Mouse (Mus musculus): ENCODE measurements around the gene Ypel2. TPM values are rescaled to one million over a fixed set of nuclear protein-coding genes. Genes with fewer than 3 reads are reported as not detected.

Gene Ypel2
- total and polyA plus RNA-seq, 2 experiments from 2014 or later, result 3.6 to 4.6 TPM

- Histone ChIP-seq H3K4me3 (ENCODE audit: low read length) (peak overlapping the region; percentile 34), H3K36me3 (ENCODE audit: insufficient read depth, low read length) (no peaks in the 10 kb centered on the region), H3K9me3 (ENCODE audit: low read length) (no peaks in the 10 kb centered on the region), H3K27ac (no peak overlapping the region), H3K9ac (replicated peaks; ENCODE audit: low read length) (peak overlapping the region; percentile 35; the same call in 1 of the 2 replicates), H3K4me2 (ENCODE audit: low read depth, low read length) (peak overlapping the region; percentile 66), H3K27me3 (ENCODE audit: insufficient read depth, low read length) (no peaks in the 10 kb centered on the region), H3K4me1 (ENCODE audit: insufficient read depth, low read length) (0 out of 2 replicates have a peak, but pooled peaks cover 3% of the 10 kb centered on the region)
- WGBS, result 5% methylated on average over 19 of the region's 19 CpGs
- TF ChIP-seq CTCF (IDR thresholded peaks at IDR 0.05; ENCODE audit: low read depth), result peak; percentile 96
- ATAC-seq (peak; percentile 80), DNase-seq (ENCODE audit: low spot score) (peak; percentile 87)
These were observed 99.3 kb downstream of the Ypel2 start for GRCm38 (mm10) chr11:86894171-86894577.

DNA sequence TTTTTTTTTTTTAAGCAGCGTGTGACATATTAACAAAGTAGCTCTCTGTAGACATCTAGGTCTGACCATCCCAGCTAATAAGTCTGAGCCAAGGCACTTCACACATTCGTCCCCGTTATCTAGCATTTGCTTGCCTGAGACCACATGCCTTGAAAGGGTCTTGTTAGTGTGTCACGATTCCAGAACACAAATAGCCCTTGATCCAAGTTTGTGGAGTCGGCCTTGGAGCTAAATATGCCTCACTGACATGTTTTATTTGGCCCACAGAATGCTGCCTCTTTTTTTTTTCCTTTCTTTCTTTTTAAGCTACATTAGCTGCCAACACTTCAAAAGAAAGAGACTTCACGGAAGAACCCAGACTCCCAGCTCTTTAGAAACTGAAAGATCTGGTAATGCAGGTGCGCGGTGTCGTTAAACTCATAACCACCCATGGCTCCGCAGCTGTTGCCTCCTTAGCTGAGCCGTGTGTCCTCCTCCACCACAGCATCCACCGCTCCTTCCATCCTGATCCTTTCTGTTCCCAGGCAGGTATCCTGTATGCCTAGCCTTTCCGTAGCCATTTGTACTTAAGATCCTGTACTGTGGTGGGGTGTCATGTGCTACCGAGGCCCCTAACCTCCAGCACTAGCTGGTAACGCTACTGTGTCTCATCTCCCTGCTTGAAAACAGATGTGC is 100.4 kb downstream of the Ypel2 start:
- DNase-seq (ENCODE audit: low spot score) (no peak), ATAC-seq (no peak)
- Histone ChIP-seq H3K27me3 (ENCODE audit: insufficient read depth, low read length) (no peaks in the 10 kb centered on the region), H3K9me3 (ENCODE audit: low read length) (no peaks in the 10 kb centered on the region), H3K36me3 (ENCODE audit: insufficient read depth, low read length) (no peaks in the 10 kb centered on the region), H3K9ac (replicated peaks; ENCODE audit: low read length) (no peak overlapping the region), H3K4me2 (ENCODE audit: low read depth, low read length) (no peak overlapping the region), H3K4me3 (ENCODE audit: low read length) (no peak overlapping the region), H3K4me1 (ENCODE audit: insufficient read depth, low read length) (0 out of 2 replicates have a peak, but pooled peaks cover 3% of the 10 kb centered on the region), H3K27ac (no peak overlapping the region)
- TF ChIP-seq CTCF (IDR thresholded peaks at IDR 0.05; ENCODE audit: low read depth), result no peak
- WGBS, result 68% methylated on average over 15 of the region's 15 CpGs

Other genes with a start within 250 kb of the Ypel2 start
- 389 and 472 TPM in 2 replicates for gene Cltc, start 236.1 kb downstream of the Ypel2 start, total RNA-seq (2014; rRNA removed)
- gene Cltc, start 236.1 kb downstream of the Ypel2 start, polyA plus RNA-seq (2015; fragmentation: Nextera tagmentation; extraction: Ambion mirVana), result 129 and 136 TPM in 2 replicates
- 9.8 and 12.0 TPM in 2 replicates for gene Dhx40, start 186.0 kb downstream of the Ypel2 start, total RNA-seq (2014; rRNA removed)
- gene Dhx40, start 186.0 kb downstream of the Ypel2 start, polyA plus RNA-seq (2015; fragmentation: Nextera tagmentation; extraction: Ambion mirVana), result 12.5 and 12.6 TPM in 2 replicates
- 54.2 and 59.9 TPM in 2 replicates for gene Gdpd1, start 80.4 kb upstream of the Ypel2 start, total RNA-seq (2014; rRNA removed)
- gene Gdpd1, start 80.4 kb upstream of the Ypel2 start, polyA plus RNA-seq (2015; fragmentation: Nextera tagmentation; extraction: Ambion mirVana), result 153 and 157 TPM in 2 replicates
- gene Smg8, start 93.1 kb upstream of the Ypel2 start, total RNA-seq (2014; rRNA removed), result 21.8 and 27.0 TPM in 2 replicates
- 15.5 and 16.0 TPM in 2 replicates for gene Smg8, start 93.1 kb upstream of the Ypel2 start, polyA plus RNA-seq (2015; fragmentation: Nextera tagmentation; extraction: Ambion mirVana)
- gene Prr11, start 115.0 kb upstream of the Ypel2 start, total RNA-seq (2014; rRNA removed), result 1.6 and 1.8 TPM in 2 replicates
- 1.5 and 1.8 TPM in 2 replicates for gene Prr11, start 115.0 kb upstream of the Ypel2 start, polyA plus RNA-seq (2015; fragmentation: Nextera tagmentation; extraction: Ambion mirVana)
- 22.8 and 27.0 TPM in 2 replicates for gene Ska2, start 115.5 kb upstream of the Ypel2 start, total RNA-seq (2014; rRNA removed)
- 24.5 and 26.7 TPM in 2 replicates for gene Ska2, start 115.5 kb upstream of the Ypel2 start, polyA plus RNA-seq (2015; fragmentation: Nextera tagmentation; extraction: Ambion mirVana)
- gene Trim37, start 133.4 kb upstream of the Ypel2 start, total RNA-seq (2014; rRNA removed), result 107 and 108 TPM in 2 replicates
- 72.2 and 75.3 TPM in 2 replicates for gene Trim37, start 133.4 kb upstream of the Ypel2 start, polyA plus RNA-seq (2015; fragmentation: Nextera tagmentation; extraction: Ambion mirVana)

Data from hindbrain, postnatal 0 days (tissue).